In the genomic region with DNA sequence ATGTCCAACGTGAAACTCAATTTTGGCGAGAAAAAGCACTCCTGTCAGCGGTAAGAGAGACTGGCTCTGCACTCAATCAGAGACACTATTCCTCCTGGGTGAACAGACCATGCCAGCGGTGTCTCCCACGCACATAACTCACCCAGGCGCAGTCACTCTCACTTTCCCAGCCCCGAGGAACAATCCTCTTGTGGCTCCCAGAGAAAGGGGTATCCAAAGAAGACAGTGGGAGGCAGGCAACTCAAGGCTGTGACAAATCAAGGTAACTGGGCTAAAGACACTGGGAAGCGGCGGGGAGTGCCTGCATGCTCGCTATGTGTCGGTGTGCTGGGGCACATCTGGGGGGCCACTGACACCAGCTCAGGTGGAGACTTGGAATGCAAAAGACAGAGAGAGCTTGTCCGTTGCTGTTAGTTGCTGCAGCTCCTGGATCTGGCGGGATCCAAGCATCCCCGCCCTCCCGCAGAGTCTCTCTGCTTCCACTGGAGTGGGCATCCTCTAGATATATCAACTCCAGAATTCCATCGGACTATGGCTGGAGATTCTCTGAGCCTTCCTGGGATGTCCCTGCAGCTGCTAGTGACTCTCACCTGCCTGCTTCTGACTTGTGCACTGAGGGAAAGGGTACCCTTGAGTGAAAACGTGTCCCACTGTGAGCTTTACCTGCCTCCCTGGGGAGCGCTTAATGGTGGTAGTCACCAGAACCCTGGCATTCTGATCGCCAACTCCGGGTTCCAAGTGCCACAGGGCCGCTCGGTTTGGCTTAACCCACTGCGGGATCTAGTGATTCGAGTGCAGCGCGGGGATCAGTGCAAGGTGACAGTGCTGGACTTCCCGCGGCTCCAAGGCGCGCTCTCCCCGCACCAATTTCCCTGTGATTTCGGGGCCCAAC, we compare ENCODE assay signal across 9 mouse cellular contexts. TPM values are rescaled to one million over a fixed set of nuclear protein-coding genes. Genes with fewer than 3 reads are reported as not detected.
DNase-seq lines count a peak whose midpoint lies in the region; ATAC-seq and TF ChIP-seq lines count a peak whose summit lies in the region.
"Had no signal": no experiment of that assay in that cellular context is flagged by ENCODE, and none has a peak within 500 bp of the region (broad histone marks: within the 10 kb centered on the region; RNA-seq: fewer than 3 reads in every experiment).

A gene (plus strand): TSS at position 532 of the 892 bp plus-strand sequence.

- in situ Hi-C loops in ES-E14 (cut with MboI; ENCODE audit: low sequenced_read_pairs in 2 of 2, unreplicated experiment in 2 of 2): no loop called here

- H3K36me3 ChIP-seq in heart, embryonic 13.5 days: no peaks in the 10 kb centered on the region
- no peaks in the 10 kb centered on the region for H3K36me3 ChIP-seq in ES-E14 (ENCODE audit: control insufficient read depth, insufficient read depth, low read length, poor library complexity, severe bottlenecking)
- H3K36me3 ChIP-seq in forebrain, embryonic 15.5 days: no peaks in the 10 kb centered on the region
- no peaks in the 10 kb centered on the region for H3K36me3 ChIP-seq in midbrain, embryonic 12.5 days

- peak within 1 kb of the TSS; percentile 68 for H3K4me2 ChIP-seq in heart, embryonic 13.5 days
- peak within 1 kb of the TSS; percentile 48 for H3K4me2 ChIP-seq in forebrain, embryonic 15.5 days (replicated peaks)
- H3K4me2 ChIP-seq in midbrain, embryonic 12.5 days (replicated peaks): peak within 1 kb of the TSS; percentile 47

- no peak for DNase-seq in heart, postnatal 25 days (ENCODE audit: low spot score)
- peak; percentile 2 for DNase-seq in ES-E14 (ENCODE audit: low read depth, low spot score)
- no peak for DNase-seq in gastrocnemius, postnatal 14 days
- DNase-seq in ovary, adult 18-20 months (ENCODE audit: low spot score): no peak
- no peak for DNase-seq in spleen, adult 18-20 months

- peaks cover 17% of the 10 kb centered on the region for H3K4me1 ChIP-seq in heart, embryonic 13.5 days
- no peaks in the 10 kb centered on the region for H3K4me1 ChIP-seq in ES-E14 (ENCODE audit: control insufficient read depth in 2 of 2, insufficient read depth in 2 of 2, low read length in 2 of 2, poor library complexity in 1 of 2)
- peaks cover 11% of the 10 kb centered on the region for H3K4me1 ChIP-seq in forebrain, embryonic 15.5 days
- peaks cover 16% of the 10 kb centered on the region; the same call in 1 of the 2 replicates for H3K4me1 ChIP-seq in midbrain, embryonic 12.5 days

- H3K9me3 ChIP-seq in heart, embryonic 13.5 days: no peaks in the 10 kb centered on the region
- no peaks in the 10 kb centered on the region for H3K9me3 ChIP-seq in ES-E14 (ENCODE audit: control insufficient read depth, insufficient read depth, low read depth, low read length)
- no peaks in the 10 kb centered on the region for H3K9me3 ChIP-seq in forebrain, embryonic 15.5 days
- H3K9me3 ChIP-seq in midbrain, embryonic 12.5 days: no peaks in the 10 kb centered on the region

- peak within 1 kb of the TSS; percentile 44 for H3K4me3 ChIP-seq in heart, embryonic 13.5 days
- H3K4me3 ChIP-seq in ES-E14 (ENCODE audit: insufficient read depth in 1 of 2, low read depth in 1 of 2, low read length in 2 of 2, poor library complexity in 1 of 2, severe bottlenecking in 1 of 2): peak within 1 kb of the TSS; percentile 42 to 48
- peak within 1 kb of the TSS; percentile 32 for H3K4me3 ChIP-seq in forebrain, embryonic 15.5 days
- H3K4me3 ChIP-seq in midbrain, embryonic 12.5 days: peak within 1 kb of the TSS; percentile 19

- no peak within 1 kb of the TSS for H3K27ac ChIP-seq in heart, embryonic 13.5 days (replicated peaks)
- H3K27ac ChIP-seq in ES-E14 (ENCODE audit: insufficient read depth, low read depth, low read length, poor library complexity, severe bottlenecking): no peak within 1 kb of the TSS
- no peak within 1 kb of the TSS for H3K27ac ChIP-seq in forebrain, embryonic 15.5 days (replicated peaks)
- no peak within 1 kb of the TSS for H3K27ac ChIP-seq in midbrain, embryonic 12.5 days (replicated peaks)

- H3K27me3 ChIP-seq in heart, embryonic 13.5 days (replicated peaks): peaks cover 48% of the 10 kb centered on the region
- H3K27me3 ChIP-seq in forebrain, embryonic 15.5 days: peaks cover 19% of the 10 kb centered on the region
- peaks cover 33% of the 10 kb centered on the region for H3K27me3 ChIP-seq in midbrain, embryonic 12.5 days

- WGBS in heart, embryonic 13.5 days: 4% methylated on average over 32 of the region's 32 CpGs
- WGBS in forebrain, embryonic 15.5 days: 2% methylated on average over 32 of the region's 32 CpGs
- under 1% methylated on average over 32 of the region's 32 CpGs for WGBS in midbrain, embryonic 12.5 days

- intact Hi-C loops in heart, postnatal 25 days (cut with DNase I): no loop called here
- intact Hi-C loops in gastrocnemius, postnatal 14 days (cut with DNase I; ENCODE audit: low total_unique reads): no loop called here

- no peak for ATAC-seq in heart, embryonic 13.5 days (ENCODE audit: extremely low read depth, insufficient number of reproducible peaks, low FRiP score, low TSS enrichment)
- no peak for ATAC-seq in forebrain, embryonic 15.5 days (replicated peaks)
- no peak for ATAC-seq in midbrain, embryonic 12.5 days (ENCODE audit: low FRiP score, low read depth)
- ATAC-seq: CD4-positive, CD25-positive, alpha-beta regulatory T cell, adult 4 months had no signal

- peak within 1 kb of the TSS; percentile 33 for H3K9ac ChIP-seq in heart, embryonic 13.5 days
- no peak within 1 kb of the TSS; the same call in 1 of the 2 replicates for H3K9ac ChIP-seq in ES-E14 (ENCODE audit: insufficient read depth, low read depth, low read length, poor library complexity, severe bottlenecking)
- no peak within 1 kb of the TSS for H3K9ac ChIP-seq in forebrain, embryonic 15.5 days (replicated peaks)
- no peak within 1 kb of the TSS for H3K9ac ChIP-seq in midbrain, embryonic 12.5 days (replicated peaks)

TF ChIP-seq in ES-E14, 5 proteins besides CTCF, POLR2A, EP300 and RAD21:
- no peak for TF ChIP-seq CHD2 (IDR thresholded peaks at IDR 0.05; ENCODE audit: low read depth, low read length)
- TF ChIP-seq ZC3H11A (IDR thresholded peaks at IDR 0.05; ENCODE audit: borderline replicate concordance, low read depth, low read length): no peak
- no peak for TF ChIP-seq MAFK (IDR thresholded peaks at IDR 0.05; ENCODE audit: insufficient read depth, low read depth, low read length)
- no peak for TF ChIP-seq HCFC1 (IDR thresholded peaks at IDR 0.05; ENCODE audit: borderline replicate concordance, insufficient read depth, low read length)
TF ChIP-seq in ES-E14: peak in this region for 0.

RNA-seq across cellular contexts. Expression of the gene that starts here (rescaled TPM):
- polyA plus RNA-seq in heart, embryonic 13.5 days (2015; fragmentation: Nextera tagmentation; extraction: Ambion mirVana): 0.46 and 0.67 TPM in 2 replicates
- under 1 TPM; 0.03 TPM for total RNA-seq in heart, postnatal 25 days (2021)
- not detected in 2 replicates for total RNA-seq in ES-E14 (2012; rRNA removed)
- 0.03 and 0.08 TPM in 2 replicates for polyA plus RNA-seq in forebrain, embryonic 15.5 days (2015; fragmentation: Nextera tagmentation; extraction: Ambion mirVana)
- polyA plus RNA-seq in midbrain, embryonic 12.5 days (2016; fragmentation: Nextera tagmentation; extraction: Ambion mirVana): not detected in 2 replicates
- not detected for total RNA-seq in gastrocnemius, postnatal 14 days (2021)
- polyA plus RNA-seq: CD4-positive, CD25-positive, alpha-beta regulatory T cell, adult 4 months had no signal

Comparison
In these comparisons a context has a peak if more than half of its experiments do, and no peak if none do; other contexts are left out.
1. Peak in DNase-seq and H3K4me3 ChIP-seq in ES-E14; RNA of the gene not detected or under 1 TPM.